Mouse (Mus musculus) heart, embryonic 12.5 days (tissue): Measurements from ENCODE around the gene Adamtsl1. TPM values are rescaled to one million over a fixed set of nuclear protein-coding genes. Genes with fewer than 3 reads are reported as not detected.

Source experiments
- ATAC-seq: fragments of 200-750 bp; cut with Nextera tagmentation; 2 replicates; pipeline ENCODE4 v1.8.0; 2017; ENCODE audit warnings: moderate TSS enrichment, moderate library complexity; ENCODE audit not compliant: insufficient number of reproducible peaks, low FRiP score
- H3K27ac ChIP-seq: fragments of 300-500 bp; sonication (generic); 2 replicates; pipeline ENCODE4 v1.5.1; 2016; ENCODE audit warnings: mild to moderate bottlenecking, moderate library complexity; ENCODE audit not compliant: poor library complexity, severe bottlenecking
- H3K27me3 ChIP-seq: fragments of 300-500 bp; sonication (generic); replicated peaks from 2 replicates; pipeline ENCODE4 v1.6.1; 2016; ENCODE audit warnings: mild to moderate bottlenecking, moderate library complexity
- H3K36me3 ChIP-seq: fragments of 300-500 bp; sonication (generic); 2 replicates; pipeline ENCODE4 v1.6.1; 2016; ENCODE audit warnings: mild to moderate bottlenecking, moderate library complexity
- H3K4me1 ChIP-seq: fragments of 300-500 bp; sonication (generic); replicated peaks from 2 replicates; pipeline ENCODE4 v1.6.1; 2016; ENCODE audit warnings: mild to moderate bottlenecking
- H3K4me2 ChIP-seq: fragments of 300-500 bp; sonication (generic); 2 replicates; pipeline ENCODE4 v1.6.1; 2016; ENCODE audit warnings: mild to moderate bottlenecking, moderate library complexity
- H3K4me3 ChIP-seq: fragments of 300-500 bp; sonication (generic); 2 replicates; pipeline ENCODE4 v1.5.1; 2016; ENCODE audit warnings: mild to moderate bottlenecking
- H3K9ac ChIP-seq: fragments of 300-500 bp; sonication (generic); 2 replicates; pipeline ENCODE4 v1.6.1; 2016; ENCODE audit warnings: mild to moderate bottlenecking, moderate library complexity
- H3K9me3 ChIP-seq: fragments of 300-500 bp; sonication (generic); replicated peaks from 2 replicates; pipeline ENCODE4 v1.6.1; 2016; ENCODE audit warnings: mild to moderate bottlenecking, moderate library complexity
- WGBS: fragments of 180-500 bp; shearing (Covaris S2); methylation state at CpG from one replicate; pipeline ENCODE4 v1.1.7; 2016; 5-methylcytosine and 5-hydroxymethylcytosine counted together
- polyA plus RNA-seq: library from polyadenylated mRNA; unstranded; fragments of >200 nt; fragmentation: Nextera tagmentation; extraction: Ambion mirVana; gene quantifications from 2 replicates; pipeline ENCODE4 v1.2.1, GENCODE M21; 2016

Adamtsl1 gene
- polyA plus RNA-seq, 1 experiment from 2014 or later: 12.4 TPM

GRCm38 (mm10) chr4:85669735-85670134 lies 155.8 kb downstream of the Adamtsl1 start:
- no peaks in the 10 kb centered on the region for H3K27me3 ChIP-seq
- no peak overlapping the region for H3K27ac ChIP-seq
- no peak overlapping the region for H3K4me2 ChIP-seq
- WGBS: 53% methylated on average over 1 of the region's 1 CpGs
- H3K9ac ChIP-seq: no peak overlapping the region
- no peaks in the 10 kb centered on the region for H3K36me3 ChIP-seq
- no peak for ATAC-seq
- no peak overlapping the region for H3K4me3 ChIP-seq
- H3K4me1 ChIP-seq: no peaks in the 10 kb centered on the region
- no peaks in the 10 kb centered on the region for H3K9me3 ChIP-seq

GRCm38 (mm10) chr4:85672290-85672689 lies 158.3 kb downstream of the Adamtsl1 start:
- WGBS: 49% methylated on average over 4 of the region's 4 CpGs
- ATAC-seq: no peak
- no peaks in the 10 kb centered on the region for H3K27me3 ChIP-seq
- no peaks in the 10 kb centered on the region for H3K4me1 ChIP-seq
- no peaks in the 10 kb centered on the region for H3K9me3 ChIP-seq
- H3K36me3 ChIP-seq: no peaks in the 10 kb centered on the region
- no peak overlapping the region for H3K4me2 ChIP-seq
- no peak overlapping the region for H3K9ac ChIP-seq
- no peak overlapping the region for H3K4me3 ChIP-seq
- no peak overlapping the region for H3K27ac ChIP-seq

GRCm38 (mm10) chr4:85677621-85678020 lies 163.6 kb downstream of the Adamtsl1 start:
- Histone ChIP-seq H3K4me2 (no peak overlapping the region), H3K27me3 (no peaks in the 10 kb centered on the region), H3K9ac (no peak overlapping the region), H3K36me3 (no peaks in the 10 kb centered on the region), H3K9me3 (no peaks in the 10 kb centered on the region), H3K4me1 (no peaks in the 10 kb centered on the region), H3K4me3 (no peak overlapping the region), H3K27ac (no peak overlapping the region)
- 43% methylated on average over 1 of the region's 1 CpGs for WGBS
- ATAC-seq: no peak

GRCm38 (mm10) chr4:85686160-85686559 lies 172.2 kb downstream of the Adamtsl1 start:
- ATAC-seq: no peak
- Histone ChIP-seq H3K36me3 (no peaks in the 10 kb centered on the region), H3K9me3 (no peaks in the 10 kb centered on the region), H3K9ac (no peak overlapping the region), H3K4me3 (no peak overlapping the region), H3K4me1 (no peaks in the 10 kb centered on the region), H3K27me3 (no peaks in the 10 kb centered on the region), H3K4me2 (no peak overlapping the region), H3K27ac (no peak overlapping the region)
- 38% methylated on average over 4 of the region's 4 CpGs for WGBS

GRCm38 (mm10) chr4:85695237-85695636 lies 181.3 kb downstream of the Adamtsl1 start:
- no peak for ATAC-seq
- H3K9me3 ChIP-seq: no peaks in the 10 kb centered on the region; the same call in 1 of the 2 replicates
- no peak overlapping the region for H3K4me2 ChIP-seq
- H3K9ac ChIP-seq: no peak overlapping the region
- H3K4me3 ChIP-seq: no peak overlapping the region
- H3K27me3 ChIP-seq: no peaks in the 10 kb centered on the region
- no peaks in the 10 kb centered on the region for H3K4me1 ChIP-seq
- no peak overlapping the region for H3K27ac ChIP-seq
- 69% methylated on average over 1 of the region's 1 CpGs for WGBS
- no peaks in the 10 kb centered on the region for H3K36me3 ChIP-seq

GRCm38 (mm10) chr4:85707352-85708057 lies 193.5 kb downstream of the Adamtsl1 start:
- no peak overlapping the region for H3K27ac ChIP-seq
- H3K27me3 ChIP-seq: no peaks in the 10 kb centered on the region
- ATAC-seq: no peak
- H3K36me3 ChIP-seq: no peaks in the 10 kb centered on the region
- no peak overlapping the region for H3K4me2 ChIP-seq
- no peaks in the 10 kb centered on the region for H3K4me1 ChIP-seq
- no peak overlapping the region for H3K9ac ChIP-seq
- no peaks in the 10 kb centered on the region for H3K9me3 ChIP-seq
- 65% methylated on average over 7 of the region's 7 CpGs for WGBS
- no peak overlapping the region for H3K4me3 ChIP-seq

GRCm38 (mm10) chr4:85709636-85710035 lies 195.7 kb downstream of the Adamtsl1 start:
- Histone ChIP-seq H3K36me3 (no peaks in the 10 kb centered on the region), H3K27ac (no peak overlapping the region), H3K9me3 (no peaks in the 10 kb centered on the region), H3K27me3 (no peaks in the 10 kb centered on the region), H3K4me3 (no peak overlapping the region), H3K4me1 (no peaks in the 10 kb centered on the region), H3K9ac (no peak overlapping the region), H3K4me2 (no peak overlapping the region)
- ATAC-seq: no peak
- WGBS: 82% methylated on average over 2 of the region's 2 CpGs

- Histone ChIP-seq H3K9ac (no peak overlapping the region), H3K27me3 (no peaks in the 10 kb centered on the region), H3K4me3 (no peak overlapping the region), H3K4me1 (no peaks in the 10 kb centered on the region), H3K4me2 (no peak overlapping the region), H3K27ac (no peak overlapping the region), H3K36me3 (no peaks in the 10 kb centered on the region), H3K9me3 (no peaks in the 10 kb centered on the region)
- no peak for ATAC-seq
- WGBS: 57% methylated on average over 3 of the region's 3 CpGs
These were observed 211.0 kb downstream of the Adamtsl1 start for GRCm38 (mm10) chr4:85724999-85725398.

- 70% methylated on average over 2 of the region's 2 CpGs for WGBS
- H3K4me3 ChIP-seq: no peak overlapping the region
- no peaks in the 10 kb centered on the region for H3K9me3 ChIP-seq
- H3K4me1 ChIP-seq: no peaks in the 10 kb centered on the region
- no peak overlapping the region for H3K4me2 ChIP-seq
- H3K27me3 ChIP-seq: no peaks in the 10 kb centered on the region
- H3K36me3 ChIP-seq: no peaks in the 10 kb centered on the region
- no peak for ATAC-seq
- no peak overlapping the region for H3K9ac ChIP-seq
- H3K27ac ChIP-seq: no peak overlapping the region
These were observed 213.8 kb downstream of the Adamtsl1 start for GRCm38 (mm10) chr4:85727731-85728130.

- ATAC-seq: no peak
- H3K9ac ChIP-seq: no peak overlapping the region
- no peak overlapping the region for H3K4me2 ChIP-seq
- no peaks in the 10 kb centered on the region for H3K4me1 ChIP-seq
- no peaks in the 10 kb centered on the region for H3K9me3 ChIP-seq
- H3K36me3 ChIP-seq: no peaks in the 10 kb centered on the region
- no peaks in the 10 kb centered on the region for H3K27me3 ChIP-seq
- H3K27ac ChIP-seq: no peak overlapping the region
- 72% methylated on average over 1 of the region's 1 CpGs for WGBS
- H3K4me3 ChIP-seq: no peak overlapping the region
These were observed 214.4 kb downstream of the Adamtsl1 start for GRCm38 (mm10) chr4:85728416-85728815.

GRCm38 (mm10) chr4:85740478-85740877 lies 226.5 kb downstream of the Adamtsl1 start:
- Histone ChIP-seq H3K4me1 (no peaks in the 10 kb centered on the region), H3K9ac (no peak overlapping the region), H3K27me3 (no peaks in the 10 kb centered on the region), H3K4me2 (no peak overlapping the region), H3K4me3 (no peak overlapping the region), H3K9me3 (no peaks in the 10 kb centered on the region), H3K36me3 (no peaks in the 10 kb centered on the region), H3K27ac (no peak overlapping the region)
- 75% methylated on average over 4 of the region's 4 CpGs for WGBS
- no peak for ATAC-seq

GRCm38 (mm10) chr4:85741825-85742391 lies 227.9 kb downstream of the Adamtsl1 start:
- 31% methylated on average over 3 of the region's 3 CpGs for WGBS
- no peak for ATAC-seq
- no peaks in the 10 kb centered on the region for H3K36me3 ChIP-seq
- H3K9ac ChIP-seq: no peak overlapping the region
- H3K27ac ChIP-seq: no peak overlapping the region
- no peaks in the 10 kb centered on the region for H3K9me3 ChIP-seq
- no peak overlapping the region for H3K4me2 ChIP-seq
- H3K4me1 ChIP-seq: no peaks in the 10 kb centered on the region
- H3K27me3 ChIP-seq: no peaks in the 10 kb centered on the region
- no peak overlapping the region for H3K4me3 ChIP-seq
